Mouse (Mus musculus) left cerebral cortex, adult 2 months (tissue): Measurements from ENCODE around the gene Vmn1r33. TPM values are rescaled to one million over a fixed set of nuclear protein-coding genes. Genes with fewer than 3 reads are reported as not detected.
"Not testable (repeated sequence)": the region's sequence is repeated elsewhere in the genome, so short reads cannot be mapped to it uniquely, and the experiment has no call there.

Experiments
- DNase-seq, 2 experiments: peaks; one replicate each; pipeline ENCODE4 v3.0.0; 2021 to 2022; ENCODE audit warnings: low spot score in 2 of 2, mixed read lengths in 1 of 2; ENCODE audit errors: extremely low spot score in 1 of 2
- H3K27ac ChIP-seq: fragments of 200-600 bp; 2 replicates; pipeline ENCODE4 v1.8.1; 2022
- H3K4me3 ChIP-seq: fragments of 200-600 bp; 2 replicates; pipeline ENCODE4 v1.8.1; 2022
- CTCF ChIP-seq: fragments of 200-600 bp; IDR thresholded peaks from 2 replicates; pipeline ENCODE4 v1.8.1; 2022; ENCODE audit warnings: antibody characterized with exemption, mild to moderate bottlenecking, moderate library complexity
- intact Hi-C: fragments of 180-260 bp; cut with DNase I; formaldehyde crosslinking; loops from one replicate; pipeline ENCODE4 v1.15.1; 2025
- long read RNA-seq, 2 experiments: library from polyadenylated mRNA; stranded (forward); transcript quantifications; one replicate each; pipeline ENCODE4 v2.0.0; 2021; ENCODE audit warnings: borderline mapping rate in 2 of 2
- total RNA-seq, 2 experiments: library from RNA; stranded (reverse); gene quantifications; 2 replicates each; pipeline ENCODE4 v1.2.3; 2021

Vmn1r33 gene
- total RNA-seq, result not detected
- long read RNA-seq, experiment 1, result 0 reads
- long read RNA-seq, experiment 2, result 0 reads

GRCm38 (mm10) chr6:66618182-66618581 is at the start of gene Vmn1r33:
TSS of gene Vmn1r33 (minus strand) at chr6:66618282.
- H3K4me3 ChIP-seq, DNase-seq, intact Hi-C loops, H3K27ac ChIP-seq: not testable (repeated sequence)

DNA sequence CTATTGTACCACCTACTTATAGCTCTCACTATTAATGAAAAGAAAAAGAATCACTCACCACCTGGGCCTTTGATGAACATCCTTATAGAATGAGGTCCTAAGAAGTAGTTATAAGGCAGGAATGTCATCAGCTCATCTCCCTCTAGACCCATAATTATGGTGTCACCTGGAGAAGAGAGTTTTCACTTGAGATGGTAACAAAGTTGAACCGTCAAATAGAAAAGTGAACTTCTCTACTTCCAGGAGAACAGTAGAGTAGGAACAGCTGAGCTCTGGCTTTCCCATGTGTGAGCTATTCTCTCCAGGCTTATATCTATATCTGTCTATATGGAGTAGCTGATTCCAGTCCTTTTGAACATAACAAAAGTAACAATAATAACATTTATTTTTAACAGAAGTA is 25.7 kb upstream of the Vmn1r33 start, which contains the start of gene Vmn1r34:
Vmn1r34 (minus strand) TSS at position 101 of the 400 bp plus-strand sequence.
- no peak for TF ChIP-seq CTCF
- H3K4me3 ChIP-seq, result no peak within 1 kb of the TSS

GRCm38 (mm10) chr6:66595804-66596203 is 22.3 kb downstream of the Vmn1r33 start:
- H3K27ac ChIP-seq, result no peak overlapping the region
- DNase-seq, result no peak
- no peak for TF ChIP-seq CTCF
- intact Hi-C loops, result no loop called here
- H3K4me3 ChIP-seq, result no peak overlapping the region

More for the DNA sequence above, 25.7 kb upstream of the Vmn1r33 start, which contains the start of gene Vmn1r34:
- no peak for DNase-seq
- no peak within 1 kb of the TSS for H3K27ac ChIP-seq
- intact Hi-C loops, result no loop called here

Other genes starting within 250 kb of the Vmn1r33 start
- 10 to 100 TPM in 1 of 2 experiments, 1 to 10 TPM in 1; 9.1 to 11.0 TPM for gene Mad2l1, start 82.9 kb downstream of the Vmn1r33 start, total RNA-seq
- not detected for gene Vmn1r32, start 58.2 kb downstream of the Vmn1r33 start, total RNA-seq
- not detected for gene Vmn1r34, start 25.6 kb upstream of the Vmn1r33 start, total RNA-seq
- gene Vmn1r35, start 67.6 kb upstream of the Vmn1r33 start, total RNA-seq, result not detected
- gene Vmn1r36, start 100.9 kb upstream of the Vmn1r33 start, total RNA-seq, result not detected
- not detected for gene Vmn1r37, start 111.1 kb upstream of the Vmn1r33 start, total RNA-seq
- gene Vmn1r38, start 164.3 kb upstream of the Vmn1r33 start, total RNA-seq, result not detected
- not detected for gene Vmn1r39, start 192.3 kb upstream of the Vmn1r33 start, total RNA-seq